Mouse (Mus musculus): Measurements from ENCODE around the gene Slc7a5. TPM values are rescaled to one million over a fixed set of nuclear protein-coding genes. Genes with fewer than 3 reads are reported as not detected.

Gene Slc7a5
- polyA plus RNA-seq, 1 experiment, result 4.3 TPM

DNA sequence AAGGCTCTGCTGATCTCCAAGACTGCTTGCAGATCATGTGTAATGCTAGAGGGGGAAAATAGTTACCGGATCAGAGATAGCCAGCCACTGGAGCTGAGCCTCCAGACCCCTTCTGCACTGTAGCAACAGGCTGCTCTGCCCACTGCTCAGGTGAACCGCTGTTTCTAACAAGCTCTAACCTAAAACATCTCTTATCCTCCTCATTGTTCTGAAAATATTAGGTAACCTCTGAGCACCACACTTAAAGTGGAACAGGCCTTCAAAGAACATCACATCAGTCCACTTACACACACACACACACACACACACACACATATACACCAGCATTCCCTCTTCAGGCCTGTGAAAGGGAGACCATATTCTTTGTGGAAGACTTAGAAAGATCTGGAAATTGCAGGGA is 75.4 kb downstream of the Slc7a5 start:
- Histone ChIP-seq H3K4me1 (ENCODE audit: control insufficient read depth, insufficient read depth, low read length) (peaks cover 10% of the 10 kb centered on the region; the same call in 1 of the 2 replicates), H3K27me3 (replicated peaks; ENCODE audit: control insufficient read depth, insufficient read depth, low read length) (no peaks in the 10 kb centered on the region), H3K27ac (ENCODE audit: insufficient read depth, low read depth, low read length) (no peak overlapping the region), H3K36me3 (ENCODE audit: control insufficient read depth, insufficient read depth, low read length) (no peaks in the 10 kb centered on the region), H3K4me3 (ENCODE audit: insufficient read depth, low read depth, low read length) (no peak overlapping the region)
- WGBS, result 74% methylated on average over 2 of the region's 2 CpGs
- TF ChIP-seq POLR2A (IDR thresholded peaks at IDR 0.05; ENCODE audit: low read depth, low read length), result no peak
- no peak for TF ChIP-seq CTCF (conservative IDR thresholded peaks at IDR 0.05; ENCODE audit: insufficient read depth, insufficient read length, low read depth, low read length)
- DNase-seq, result no peak

Other genes with a start within 250 kb of the Slc7a5 start
- gene Jph3, start 178.1 kb downstream of the Slc7a5 start, polyA plus RNA-seq (2012; rRNA removed), result 0.07 and 0.20 TPM in 2 replicates
- 14.6 and 16.4 TPM in 2 replicates for gene Klhdc4, start 78.1 kb downstream of the Slc7a5 start, polyA plus RNA-seq (2012; rRNA removed)
- 13.4 and 17.9 TPM in 2 replicates for gene Car5a, start 37.2 kb upstream of the Slc7a5 start, polyA plus RNA-seq (2012; rRNA removed)
- gene Banp, start 42.1 kb upstream of the Slc7a5 start, polyA plus RNA-seq (2012; rRNA removed), result 35.7 and 44.9 TPM in 2 replicates